Mouse (Mus musculus): ENCODE results near the gene Gm5773.
"Not testable (repeated sequence)": the region's sequence is repeated elsewhere in the genome, so short reads cannot be mapped to it uniquely, and the experiment has no call there.

Gene Gm5773

DNA sequence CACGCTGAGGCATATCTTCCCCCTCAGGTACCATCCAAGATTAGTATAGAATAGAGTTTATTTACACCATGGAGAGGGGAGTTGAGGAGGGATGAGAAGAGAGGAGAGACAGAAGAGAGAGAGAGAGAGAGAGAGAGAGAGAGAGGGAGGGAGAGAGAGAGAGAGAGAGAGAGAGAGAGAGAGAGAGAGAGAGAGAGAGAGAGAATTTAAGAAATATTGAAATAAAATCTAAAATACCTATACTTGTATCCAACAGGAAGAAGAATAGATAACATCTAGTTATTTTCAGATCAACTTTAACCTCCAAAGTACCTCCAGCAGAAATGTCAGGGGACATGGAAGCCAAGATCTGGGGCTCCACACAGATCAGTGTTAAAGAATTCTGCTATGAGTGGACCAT lies at the start of gene Gm5773:
TSS of gene Gm5773 (plus strand) at position 301 of the 400 bp plus-strand sequence.
- DNase-seq: not testable (repeated sequence)

GRCm38 (mm10) chr3:93745475-93745874 lies 27.3 kb upstream of the Gm5773 start:
- not testable (repeated sequence) for DNase-seq

DNA sequence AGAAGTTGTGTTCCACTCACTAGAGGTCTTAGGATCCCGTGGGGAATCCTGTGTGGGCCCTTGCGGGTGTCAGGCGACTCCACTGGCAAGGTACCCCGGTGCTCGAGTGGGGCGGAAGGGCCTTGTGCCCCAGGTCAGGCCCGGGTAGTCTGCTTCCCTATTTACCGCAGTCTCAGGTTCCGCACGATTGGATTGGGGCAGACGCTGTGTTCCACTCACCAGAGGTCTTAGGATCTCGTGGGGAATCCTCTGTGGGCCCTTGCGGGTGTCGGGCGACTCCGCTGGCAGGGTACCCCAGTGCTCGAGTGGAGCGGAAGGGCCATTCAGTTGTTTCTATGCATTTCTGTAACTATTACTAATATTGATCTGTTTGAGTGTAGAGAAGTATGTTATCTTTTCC lies 18.8 kb upstream of the Gm5773 start:
- DNase-seq: not testable (repeated sequence)

- DNase-seq: not testable (repeated sequence)
Observed at GRCm38 (mm10) chr3:93796098-93796497, 23.3 kb downstream of the Gm5773 start, which contains the start of gene Tdpoz4. Tdpoz4 (plus strand) TSS chr3:93796398.

DNA sequence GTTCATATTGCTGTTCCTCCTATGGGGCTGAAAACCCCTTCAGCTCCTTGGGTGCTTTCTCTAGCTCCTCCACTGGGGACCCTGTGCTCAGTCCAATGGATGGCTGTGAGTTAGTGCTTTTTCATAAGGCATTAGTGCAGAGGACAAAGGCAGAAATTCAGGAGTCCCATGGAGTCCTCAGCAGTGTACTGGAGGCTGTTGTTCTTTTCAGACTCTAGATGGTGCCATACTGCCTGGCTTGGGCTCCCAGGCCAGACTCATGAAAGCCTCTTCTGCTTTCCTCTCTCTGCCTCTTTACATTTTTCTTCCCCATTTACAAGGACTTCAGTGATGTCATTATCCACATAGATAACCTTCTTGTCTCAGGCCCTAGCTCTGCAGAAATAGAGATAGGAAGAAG lies 40.5 kb downstream of the Gm5773 start:
- DNase-seq: not testable (repeated sequence)

Measured in thymus, postnatal 25 days (tissue).